Mouse (Mus musculus) c-Kit-negative CD71-positive TER-119-positive erythroid progenitor cells, embryonic 14.5 days (primary cell): ENCODE results near the gene Raet1e.
"Not testable (repeated sequence)": the region's sequence is repeated elsewhere in the genome, so short reads cannot be mapped to it uniquely, and the experiment has no call there.

ENCODE experiments used
- DNase-seq: peaks from one replicate; pipeline ENCODE4 v3.0.0-alpha.2; 2013; ENCODE audit warnings: low read depth, low spot score

Gene Raet1e

GRCm38 (mm10) chr10:22361415-22362352, 203.3 kb downstream of the Raet1e start:
- not testable (repeated sequence) for DNase-seq

GRCm38 (mm10) chr10:22362466-22362865, 204.1 kb downstream of the Raet1e start:
- DNase-seq = not testable (repeated sequence)

GRCm38 (mm10) chr10:22364915-22365314, 206.5 kb downstream of the Raet1e start:
- not testable (repeated sequence) for DNase-seq

GRCm38 (mm10) chr10:22381226-22381625, 222.9 kb downstream of the Raet1e start:
- DNase-seq = not testable (repeated sequence)

GRCm38 (mm10) chr10:22390146-22390545, 231.8 kb downstream of the Raet1e start:
- not testable (repeated sequence) for DNase-seq

GRCm38 (mm10) chr10:22391616-22392015, 233.2 kb downstream of the Raet1e start:
- not testable (repeated sequence) for DNase-seq

GRCm38 (mm10) chr10:22393028-22393824, 234.9 kb downstream of the Raet1e start:
- not testable (repeated sequence) for DNase-seq

GRCm38 (mm10) chr10:22396680-22397079, 238.3 kb downstream of the Raet1e start:
- not testable (repeated sequence) for DNase-seq

GRCm38 (mm10) chr10:22402225-22402917, 244.0 kb downstream of the Raet1e start:
- not testable (repeated sequence) for DNase-seq

- not testable (repeated sequence) for DNase-seq
These were observed 255.5 kb downstream of the Raet1e start for GRCm38 (mm10) chr10:22413702-22414494.
